Mouse (Mus musculus) erythroblast, embryonic 14.5 days (primary cell): ENCODE measurements at regions not wholly inside any gene's neighbourhood (a gene's known extent, or its start where the extent isn't known, plus 50 kb on each side); places are given as distances from the start of the nearest gene placed in this dataset.

Experiments used
- H3K27me3 ChIP-seq: 2 replicates; pipeline ENCODE4 v1.6.1; 2012; ENCODE audit warnings: inconsistent platforms; ENCODE audit not compliant: control insufficient read depth
- H3K36me3 ChIP-seq: 2 replicates; pipeline ENCODE4 v1.6.1; 2012; ENCODE audit warnings: mild to moderate bottlenecking, inconsistent platforms; ENCODE audit not compliant: control insufficient read depth
- H3K4me1 ChIP-seq: 2 replicates; pipeline ENCODE4 v1.6.1; 2012; ENCODE audit warnings: inconsistent platforms; ENCODE audit not compliant: control insufficient read depth
- H3K4me3 ChIP-seq: replicated peaks from 2 replicates; pipeline ENCODE3; 2012; ENCODE audit warnings: moderate library complexity, mild to moderate bottlenecking, inconsistent platforms
- H3K9me3 ChIP-seq: 2 replicates; pipeline ENCODE4 v1.6.1; 2012; ENCODE audit warnings: low read length, inconsistent platforms, mixed read lengths; ENCODE audit not compliant: control insufficient read depth
- GATA1 ChIP-seq: IDR thresholded peaks from 2 replicates; pipeline ENCODE4 v1.6.1; 2012; ENCODE audit warnings: low read length, inconsistent platforms, mixed read lengths
- TAL1 ChIP-seq: IDR thresholded peaks from 3 replicates; pipeline ENCODE4 v1.6.1; 2012; ENCODE audit warnings: low read length, inconsistent platforms, mixed read lengths

DNA sequence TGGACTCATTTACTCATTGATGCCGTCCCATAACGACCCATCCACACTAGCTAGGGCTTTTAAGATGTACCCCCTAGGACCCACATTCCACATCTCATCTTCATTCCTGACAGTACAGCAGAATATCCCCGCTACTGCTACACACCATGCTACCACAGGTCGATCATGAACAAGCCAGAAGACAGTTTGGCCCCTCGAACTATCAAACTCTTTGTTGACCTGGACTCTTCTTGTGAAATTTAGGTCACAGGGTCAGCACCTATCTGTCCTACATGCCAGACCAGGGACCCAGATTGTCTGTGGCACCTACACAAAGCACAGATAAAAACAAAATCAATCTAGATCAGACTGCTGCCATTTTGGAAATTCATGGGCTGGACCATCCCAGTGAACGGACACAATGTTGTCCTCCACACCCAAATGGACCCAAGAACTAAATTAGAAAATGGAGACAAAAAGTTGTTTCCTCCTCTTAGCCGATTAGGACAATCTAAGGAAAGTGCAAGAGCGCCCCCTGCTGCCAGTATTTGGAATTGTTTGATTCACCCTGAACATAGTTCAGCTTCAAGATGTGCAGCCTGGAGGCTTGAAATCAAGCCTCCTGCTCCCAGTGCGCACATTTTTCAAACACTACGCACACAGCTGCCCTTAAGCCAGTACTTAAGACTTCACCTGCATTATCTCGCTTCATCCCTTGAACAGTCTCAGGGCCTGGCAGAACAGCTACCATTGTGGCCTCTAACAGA is 192.6 kb downstream of the Gsdmc2 start:
- no peaks in the 10 kb centered on the region for H3K27me3 ChIP-seq
- H3K9me3 ChIP-seq: no peaks in the 10 kb centered on the region
- H3K4me3 ChIP-seq: no peak overlapping the region
- H3K36me3 ChIP-seq: no peaks in the 10 kb centered on the region
- H3K4me1 ChIP-seq: peaks cover 3% of the 10 kb centered on the region
- TF ChIP-seq GATA1 (no peak), TAL1 (no peak)

DNA sequence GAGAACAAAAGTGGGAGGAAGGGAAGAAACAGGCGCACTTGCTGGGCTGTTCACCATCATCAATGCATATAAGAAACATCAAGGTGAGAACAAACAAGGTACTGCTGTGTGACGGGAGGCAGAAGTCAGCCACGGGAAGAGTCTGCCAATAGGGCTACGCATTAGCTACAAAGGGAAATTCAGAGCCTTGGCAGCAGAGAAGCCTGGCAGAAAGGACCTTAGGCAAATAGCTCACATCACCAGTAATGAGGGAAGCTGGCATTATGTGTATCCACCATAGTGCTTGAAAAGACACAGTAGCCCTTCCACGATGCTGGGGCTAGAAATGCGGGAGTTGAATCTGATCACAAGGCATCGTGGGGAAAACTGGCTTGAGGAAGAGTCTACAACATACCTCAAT is 193.9 kb downstream of the Gsdmc2 start:
- TF ChIP-seq TAL1 (no peak), GATA1 (no peak)
- no peaks in the 10 kb centered on the region for H3K27me3 ChIP-seq
- no peaks in the 10 kb centered on the region for H3K36me3 ChIP-seq
- peaks cover 3% of the 10 kb centered on the region for H3K4me1 ChIP-seq
- H3K4me3 ChIP-seq: no peak overlapping the region
- H3K9me3 ChIP-seq: no peaks in the 10 kb centered on the region

DNA sequence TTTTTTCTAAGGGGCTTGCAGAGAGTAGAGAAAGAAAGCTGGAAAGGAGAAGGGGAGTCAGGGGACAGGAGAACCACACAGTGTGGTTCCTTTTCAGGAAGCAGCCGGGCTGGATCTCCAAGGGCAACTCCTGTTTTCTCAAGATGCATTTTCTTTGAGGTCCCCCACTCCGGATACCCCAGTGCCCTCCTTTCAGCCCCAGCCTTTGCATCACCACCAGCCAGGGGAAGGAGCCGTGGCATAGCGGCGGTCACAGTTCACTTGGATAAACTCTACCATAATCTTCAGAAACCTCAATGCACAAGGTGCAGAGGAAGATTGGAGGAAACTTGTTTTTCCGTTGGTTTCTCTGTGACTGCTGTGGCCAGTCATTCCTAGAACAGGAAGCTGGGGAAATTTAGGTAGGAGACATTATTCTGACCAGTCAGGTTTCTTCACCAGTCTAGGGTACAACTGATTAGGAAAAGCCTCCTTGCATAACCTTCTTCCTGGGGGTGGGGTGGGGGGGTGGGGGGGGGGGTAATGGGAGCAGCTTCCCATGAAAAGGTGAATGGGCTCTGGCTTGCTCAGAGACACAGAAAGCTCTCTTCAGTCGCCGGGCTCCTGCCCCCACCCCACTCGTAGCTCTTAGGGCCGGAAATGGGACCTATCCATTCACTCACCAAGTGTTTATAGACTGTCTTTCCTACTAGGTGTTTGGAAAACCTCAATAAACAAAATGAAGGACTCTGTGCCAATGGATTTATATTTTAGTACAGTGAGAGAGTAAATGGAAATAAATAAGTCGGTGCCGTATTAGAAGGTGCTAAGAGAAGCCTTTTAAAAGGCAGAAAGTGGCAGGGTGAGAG is 196.6 kb downstream of the Gsdmc2 start:
- peaks cover 3% of the 10 kb centered on the region for H3K4me1 ChIP-seq
- no peaks in the 10 kb centered on the region for H3K36me3 ChIP-seq
- H3K4me3 ChIP-seq: no peak overlapping the region
- TF ChIP-seq TAL1 (no peak), GATA1 (no peak)
- H3K9me3 ChIP-seq: no peaks in the 10 kb centered on the region
- H3K27me3 ChIP-seq: no peaks in the 10 kb centered on the region

DNA sequence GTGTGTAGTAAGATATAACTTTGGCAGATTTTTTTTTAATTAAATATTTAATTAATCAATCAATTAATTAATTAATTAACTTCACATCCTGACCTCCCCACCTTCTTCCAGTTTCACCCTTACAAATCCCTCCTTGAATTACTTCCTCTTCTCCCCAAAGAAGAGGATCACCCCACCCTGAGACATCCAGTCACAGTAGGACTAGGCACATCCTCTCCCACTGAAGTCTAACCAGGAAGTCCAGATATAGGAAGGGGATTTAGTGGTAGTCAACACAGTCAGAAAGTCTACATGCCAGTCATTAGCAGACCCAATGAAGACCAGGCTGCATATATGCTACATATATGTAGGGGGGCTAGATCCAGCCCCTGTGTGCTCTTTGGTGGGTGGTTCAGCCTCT is 220.2 kb downstream of the Gsdmc2 start:
- H3K27me3 ChIP-seq: no peaks in the 10 kb centered on the region
- no peaks in the 10 kb centered on the region for H3K9me3 ChIP-seq
- no peak overlapping the region for H3K4me3 ChIP-seq
- no peaks in the 10 kb centered on the region for H3K4me1 ChIP-seq
- no peaks in the 10 kb centered on the region for H3K36me3 ChIP-seq
- no peak for TF ChIP-seq GATA1
- no peak for TF ChIP-seq TAL1

DNA sequence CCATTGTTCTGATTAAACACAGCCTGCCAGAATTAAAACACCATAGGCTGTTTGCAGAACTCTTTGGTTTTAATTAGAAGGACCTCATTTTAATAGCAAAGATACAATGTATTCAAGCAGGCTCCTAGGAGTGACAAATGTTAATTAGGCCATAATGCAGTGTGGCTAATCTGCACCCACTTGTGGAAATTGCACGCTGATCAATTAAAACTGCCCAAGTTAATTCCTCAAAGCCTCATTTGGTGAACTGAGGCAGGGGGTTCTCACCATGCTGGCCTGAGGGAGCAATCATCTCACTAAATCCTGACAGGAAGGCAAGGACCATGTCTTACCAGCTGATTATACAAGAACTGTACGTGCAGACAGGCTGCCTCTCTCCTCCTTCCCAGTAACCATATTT is 220.7 kb downstream of the Gsdmc2 start:
- no peaks in the 10 kb centered on the region for H3K27me3 ChIP-seq
- H3K4me3 ChIP-seq: no peak overlapping the region

DNA sequence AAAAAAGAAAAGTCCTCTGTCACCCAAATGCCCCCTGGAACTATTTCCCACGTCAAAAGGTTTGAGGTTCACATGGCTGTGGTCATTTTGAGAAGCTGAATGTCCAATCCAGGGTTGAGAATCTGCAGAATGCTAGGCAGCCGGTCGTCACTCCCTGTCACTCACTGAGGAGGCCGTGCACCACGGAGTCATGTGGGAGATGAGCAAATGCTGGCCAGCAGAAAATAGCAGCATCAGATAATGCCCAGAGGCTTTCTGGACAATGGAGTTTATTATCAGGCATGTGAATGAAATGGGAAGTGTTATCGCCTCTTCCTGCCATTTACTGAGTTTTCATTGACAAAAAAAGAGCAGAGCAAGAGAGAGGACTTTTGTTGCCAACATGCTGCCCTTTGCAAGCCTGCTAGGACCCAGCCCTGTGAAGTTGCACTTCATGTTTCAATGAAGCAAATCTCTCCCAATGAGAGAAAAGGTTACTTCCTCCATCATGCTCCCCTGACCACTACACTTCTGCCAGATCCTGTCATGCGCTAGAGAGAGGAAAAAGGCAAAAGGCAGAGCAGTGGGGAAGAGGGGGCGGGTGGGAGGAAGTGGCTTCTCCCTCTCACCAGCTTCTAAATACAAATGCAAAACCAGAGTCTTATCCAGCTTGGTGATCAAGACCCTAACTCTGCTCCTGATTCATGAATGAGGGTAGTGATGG is 228.3 kb downstream of the Gsdmc2 start:
- H3K36me3 ChIP-seq: no peaks in the 10 kb centered on the region
- H3K9me3 ChIP-seq: no peaks in the 10 kb centered on the region
- TF ChIP-seq GATA1 (no peak), TAL1 (no peak)
- H3K4me1 ChIP-seq: no peaks in the 10 kb centered on the region
- no peaks in the 10 kb centered on the region for H3K27me3 ChIP-seq
- no peak overlapping the region for H3K4me3 ChIP-seq

More for the DNA sequence above, 220.7 kb downstream of the Gsdmc2 start:
- TF ChIP-seq GATA1 (no peak), TAL1 (no peak)
- H3K36me3 ChIP-seq: no peaks in the 10 kb centered on the region
- H3K4me1 ChIP-seq: no peaks in the 10 kb centered on the region
- no peaks in the 10 kb centered on the region for H3K9me3 ChIP-seq

DNA sequence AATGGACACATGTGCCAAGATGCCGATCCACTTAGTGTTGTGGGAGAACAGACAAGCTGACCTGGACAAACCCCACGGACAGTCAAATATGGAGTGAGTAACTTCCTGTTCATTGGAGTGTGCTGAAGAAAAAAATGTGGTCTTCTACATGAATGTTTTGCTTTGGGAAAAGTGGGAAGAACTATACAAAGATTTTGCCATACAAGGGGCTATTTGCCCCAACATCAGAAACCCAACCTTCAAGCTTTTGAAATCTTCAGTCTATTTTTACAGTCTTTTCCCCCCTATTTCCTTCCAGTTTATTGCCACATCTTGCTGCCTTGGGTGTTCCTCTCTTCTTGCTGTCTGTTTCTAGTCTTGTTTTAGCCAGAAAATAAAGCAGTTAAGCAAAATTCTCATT is 230.8 kb downstream of the Gsdmc2 start:
- Histone ChIP-seq H3K4me3 (no peak overlapping the region), H3K27me3 (no peaks in the 10 kb centered on the region), H3K4me1 (no peaks in the 10 kb centered on the region), H3K36me3 (no peaks in the 10 kb centered on the region), H3K9me3 (no peaks in the 10 kb centered on the region)
- TF ChIP-seq TAL1: no peak
- no peak for TF ChIP-seq GATA1

DNA sequence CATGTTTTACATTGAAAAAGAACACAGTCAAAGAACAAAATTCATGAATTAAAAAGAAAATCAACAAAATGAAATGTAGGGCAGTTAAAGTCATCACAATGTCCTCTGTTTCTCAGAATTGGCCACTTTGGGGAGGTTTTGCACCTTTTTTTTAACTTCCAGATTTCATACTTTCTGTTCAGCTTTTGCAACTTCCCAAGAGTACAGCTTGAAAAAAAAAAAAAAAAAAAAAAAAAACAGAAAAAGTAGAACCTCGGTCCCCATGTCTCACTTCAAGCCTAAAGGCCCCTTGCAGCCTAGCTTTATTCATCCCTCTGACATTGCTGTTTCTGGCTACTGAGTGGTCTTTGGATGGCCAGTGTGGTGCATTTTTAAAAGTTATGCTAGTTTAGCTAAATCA is 231.9 kb downstream of the Gsdmc2 start:
- Histone ChIP-seq H3K36me3 (no peaks in the 10 kb centered on the region), H3K27me3 (no peaks in the 10 kb centered on the region), H3K4me3 (no peak overlapping the region), H3K4me1 (no peaks in the 10 kb centered on the region), H3K9me3 (no peaks in the 10 kb centered on the region)
- TF ChIP-seq TAL1: no peak
- TF ChIP-seq GATA1: no peak

DNA sequence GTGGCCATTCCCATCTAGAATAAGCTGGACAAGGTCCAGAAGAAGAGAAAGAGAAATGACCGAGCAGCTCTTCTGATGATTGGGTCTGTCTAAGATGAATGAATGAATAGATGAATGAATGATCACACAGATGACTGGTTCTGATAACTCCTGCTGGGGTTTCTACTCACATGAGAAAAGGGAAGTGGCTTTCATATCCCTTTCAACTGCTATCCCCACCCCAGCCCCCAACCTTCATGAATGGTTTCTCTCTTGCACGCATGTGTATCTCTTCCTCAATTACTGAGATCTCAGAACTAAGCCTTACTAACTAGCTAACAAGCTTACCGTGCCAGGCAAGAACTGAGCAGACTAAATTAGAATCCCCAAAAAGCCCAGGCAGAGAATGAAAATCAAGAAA is 233.8 kb downstream of the Gsdmc2 start:
- no peak overlapping the region for H3K4me3 ChIP-seq
- no peaks in the 10 kb centered on the region for H3K27me3 ChIP-seq
- H3K4me1 ChIP-seq: no peaks in the 10 kb centered on the region
- no peaks in the 10 kb centered on the region for H3K36me3 ChIP-seq
- TF ChIP-seq TAL1: no peak
- no peak for TF ChIP-seq GATA1
- no peaks in the 10 kb centered on the region for H3K9me3 ChIP-seq
